Mouse (Mus musculus): Measurements from ENCODE around the gene Notch2. TPM values are rescaled to one million over a fixed set of nuclear protein-coding genes. Genes with fewer than 3 reads are reported as not detected.

Notch2 gene
- polyA plus RNA-seq, 1 experiment from 2014 or later: 35.4 TPM

DNA sequence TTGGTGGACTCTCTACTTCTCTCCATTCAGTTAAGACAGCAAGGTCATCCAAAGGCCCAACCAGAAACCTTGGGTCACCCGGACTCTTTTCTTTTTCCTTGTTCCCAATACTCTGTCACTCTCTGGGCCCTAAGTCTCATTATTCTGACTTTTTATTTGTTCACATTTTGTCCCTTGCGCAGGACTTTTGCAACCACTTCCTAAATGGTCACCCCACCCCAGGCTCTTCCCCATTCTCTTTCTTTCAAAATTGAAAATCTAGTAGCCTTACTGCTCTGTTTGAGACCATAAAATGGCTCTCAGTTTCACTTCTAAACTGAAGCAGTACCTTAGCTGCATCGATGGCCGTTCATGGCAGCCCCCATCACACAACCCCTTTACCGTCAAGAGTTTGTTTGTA lies 18.5 kb upstream of the Notch2 start:
- H3K36me3 ChIP-seq: no peaks in the 10 kb centered on the region
- H3K9me3 ChIP-seq: no peaks in the 10 kb centered on the region
- H3K4me3 ChIP-seq: no peak overlapping the region
- no peaks in the 10 kb centered on the region for H3K27me3 ChIP-seq
- 91% methylated on average over 5 of the region's 5 CpGs for WGBS
- H3K4me1 ChIP-seq: 0 out of 2 replicates have a peak, but pooled peaks cover 6% of the 10 kb centered on the region
- no peak overlapping the region for H3K27ac ChIP-seq
- H3K4me2 ChIP-seq: no peak overlapping the region
- H3K9ac ChIP-seq: no peak overlapping the region
- ATAC-seq (ENCODE audit: insufficient number of reproducible peaks, insufficient read depth, low FRiP score, low TSS enrichment, low read depth): no peak

DNA sequence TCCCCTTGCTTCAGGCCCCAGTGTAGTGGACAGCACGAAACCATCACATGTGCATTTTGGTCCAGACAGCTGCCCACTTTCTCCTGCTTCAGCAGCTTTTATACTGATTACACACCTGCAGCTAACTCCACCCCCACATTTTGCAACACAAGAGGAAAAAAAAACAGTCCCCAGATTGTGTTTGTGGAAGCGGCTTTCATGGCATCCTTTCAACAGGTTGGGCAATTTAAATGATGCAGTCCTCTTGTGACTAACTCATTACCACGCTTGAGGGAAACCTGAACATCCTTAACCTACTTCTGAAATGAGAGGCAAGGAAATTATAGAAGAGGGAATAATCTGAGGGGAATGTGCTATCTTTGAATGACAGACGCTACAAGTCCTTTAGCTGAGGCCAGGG lies 15.0 kb upstream of the Notch2 start:
- no peak overlapping the region for H3K4me2 ChIP-seq
- no peaks in the 10 kb centered on the region for H3K9me3 ChIP-seq
- H3K27me3 ChIP-seq: no peaks in the 10 kb centered on the region
- H3K27ac ChIP-seq: no peak overlapping the region
- ATAC-seq (ENCODE audit: insufficient number of reproducible peaks, insufficient read depth, low FRiP score, low TSS enrichment, low read depth): no peak
- H3K4me1 ChIP-seq: 0 out of 2 replicates have a peak, but pooled peaks cover under 1% of the 10 kb centered on the region
- WGBS: 72% methylated on average over 4 of the region's 4 CpGs
- no peak overlapping the region for H3K4me3 ChIP-seq
- no peak overlapping the region for H3K9ac ChIP-seq
- no peaks in the 10 kb centered on the region for H3K36me3 ChIP-seq

DNA sequence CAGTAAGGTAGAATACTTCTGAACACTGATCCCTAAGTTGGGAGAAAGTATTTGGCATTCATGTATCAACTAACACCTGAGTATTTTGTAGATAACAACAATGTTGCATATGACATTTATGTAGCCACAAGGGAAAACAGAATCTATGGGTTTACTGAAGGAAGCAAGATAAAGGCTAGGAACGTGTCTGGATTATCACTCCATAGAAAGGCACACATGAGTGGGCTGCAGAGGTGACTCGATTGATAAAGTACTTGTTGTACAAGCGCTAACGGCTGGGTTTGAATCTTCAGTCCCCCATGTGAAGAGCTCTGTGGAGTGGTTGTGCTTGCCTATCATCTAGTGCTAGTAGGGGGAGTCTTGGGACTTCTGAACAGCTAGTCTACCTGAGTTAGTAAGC lies 9.8 kb upstream of the Notch2 start:
- no peak for ATAC-seq (ENCODE audit: insufficient number of reproducible peaks, insufficient read depth, low FRiP score, low TSS enrichment, low read depth)
- Histone ChIP-seq H3K27me3 (no peaks in the 10 kb centered on the region), H3K4me2 (no peak overlapping the region), H3K9me3 (no peaks in the 10 kb centered on the region), H3K9ac (no peak overlapping the region), H3K4me3 (no peak overlapping the region), H3K27ac (no peak overlapping the region), H3K4me1 (no peaks in the 10 kb centered on the region), H3K36me3 (no peaks in the 10 kb centered on the region)
- WGBS: 86% methylated on average over 4 of the region's 4 CpGs

DNA sequence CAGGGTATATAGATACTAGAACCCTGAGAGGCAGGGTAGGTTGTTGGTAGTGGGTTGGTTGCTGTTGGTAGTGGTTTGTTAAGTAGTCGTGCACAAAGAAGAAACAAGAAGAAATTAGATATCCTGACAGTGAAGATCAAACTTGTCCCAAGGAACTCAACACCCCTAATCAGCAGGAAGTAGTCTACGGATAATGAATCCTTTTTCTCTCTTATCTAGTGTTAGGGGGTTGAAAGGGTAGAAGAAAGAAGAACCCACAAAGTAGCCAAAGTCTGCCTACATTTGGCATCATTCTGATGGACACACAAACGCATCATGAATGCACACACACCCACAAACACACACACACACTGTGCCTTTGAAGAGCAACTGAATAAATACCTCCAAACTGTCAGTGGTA lies 9.1 kb upstream of the Notch2 start:
- Histone ChIP-seq H3K9ac (no peak overlapping the region), H3K4me1 (no peaks in the 10 kb centered on the region), H3K4me3 (no peak overlapping the region), H3K27me3 (0 out of 2 replicates have a peak, but pooled peaks cover under 1% of the 10 kb centered on the region), H3K9me3 (no peaks in the 10 kb centered on the region), H3K27ac (no peak overlapping the region), H3K4me2 (no peak overlapping the region), H3K36me3 (no peaks in the 10 kb centered on the region)
- ATAC-seq (ENCODE audit: insufficient number of reproducible peaks, insufficient read depth, low FRiP score, low TSS enrichment, low read depth): no peak
- 59% methylated on average over 3 of the region's 3 CpGs for WGBS

DNA sequence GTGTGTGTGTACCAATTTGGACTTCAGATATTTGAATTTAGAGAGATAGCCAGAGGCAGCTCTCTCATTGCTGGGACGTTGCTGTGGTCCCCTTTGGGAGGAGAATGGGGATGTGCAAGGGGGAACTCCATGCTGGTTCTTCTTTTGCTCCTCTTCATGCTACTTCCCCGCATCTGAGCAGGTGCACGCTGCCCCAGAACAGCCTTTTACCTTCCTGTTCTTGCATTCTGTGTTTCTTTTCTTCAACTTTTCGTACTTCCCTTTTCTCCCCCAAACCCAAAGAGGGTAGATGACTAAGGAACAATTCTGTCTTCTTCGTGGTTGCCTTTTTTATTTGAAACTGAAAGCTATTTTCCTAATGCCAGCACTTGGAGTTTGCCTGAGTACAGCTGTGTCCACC lies 8.0 kb upstream of the Notch2 start:
- WGBS: 68% methylated on average over 5 of the region's 5 CpGs
- no peak overlapping the region for H3K27ac ChIP-seq

DNA sequence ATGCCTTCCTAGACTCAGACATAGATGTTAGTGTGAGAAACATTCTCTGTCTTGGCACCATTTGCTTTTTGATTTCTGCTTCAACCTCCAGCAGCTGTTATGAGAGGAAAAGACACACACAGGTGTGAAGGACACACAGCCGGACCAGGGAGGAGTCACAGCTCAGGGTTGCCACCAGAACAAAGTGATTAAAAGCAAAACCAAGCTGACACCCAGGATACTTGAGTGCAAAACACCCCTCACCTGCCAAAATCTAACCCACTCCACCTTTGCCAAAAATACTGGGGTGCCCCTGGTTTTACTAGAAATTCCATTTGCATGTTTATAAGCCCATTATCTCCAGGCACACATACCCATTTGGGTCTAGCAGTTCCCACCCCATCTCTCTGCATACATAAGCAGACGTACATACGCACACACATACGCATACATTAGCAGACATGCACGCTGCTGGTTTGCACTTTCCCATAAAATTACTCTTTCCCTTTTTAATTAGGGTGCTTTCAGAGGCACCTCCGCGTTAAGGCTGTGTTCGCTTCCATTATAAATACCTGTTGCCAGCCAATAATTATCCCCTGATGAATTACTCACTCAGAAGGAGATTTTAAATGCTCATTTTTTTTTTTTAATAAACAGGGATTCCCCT lies 7.2 kb upstream of the Notch2 start:
- H3K9me3 ChIP-seq: no peaks in the 10 kb centered on the region
- H3K4me3 ChIP-seq: no peak overlapping the region
- H3K4me1 ChIP-seq: no peaks in the 10 kb centered on the region
- 80% methylated on average over 8 of the region's 8 CpGs for WGBS
- no peak overlapping the region for H3K27ac ChIP-seq
- H3K4me2 ChIP-seq: no peak overlapping the region
- ATAC-seq (ENCODE audit: insufficient number of reproducible peaks, insufficient read depth, low FRiP score, low TSS enrichment, low read depth): no peak
- 0 out of 2 replicates have a peak, but pooled peaks cover 4% of the 10 kb centered on the region for H3K27me3 ChIP-seq
- no peaks in the 10 kb centered on the region for H3K36me3 ChIP-seq
- H3K9ac ChIP-seq: no peak overlapping the region

More for the DNA sequence above, 8.0 kb upstream of the Notch2 start:
- Histone ChIP-seq H3K4me3 (no peak overlapping the region), H3K4me1 (no peaks in the 10 kb centered on the region), H3K9me3 (no peaks in the 10 kb centered on the region), H3K9ac (no peak overlapping the region), H3K27me3 (0 out of 2 replicates have a peak, but pooled peaks cover 4% of the 10 kb centered on the region), H3K4me2 (no peak overlapping the region), H3K36me3 (no peaks in the 10 kb centered on the region)
- ATAC-seq (ENCODE audit: insufficient number of reproducible peaks, insufficient read depth, low FRiP score, low TSS enrichment, low read depth): no peak

DNA sequence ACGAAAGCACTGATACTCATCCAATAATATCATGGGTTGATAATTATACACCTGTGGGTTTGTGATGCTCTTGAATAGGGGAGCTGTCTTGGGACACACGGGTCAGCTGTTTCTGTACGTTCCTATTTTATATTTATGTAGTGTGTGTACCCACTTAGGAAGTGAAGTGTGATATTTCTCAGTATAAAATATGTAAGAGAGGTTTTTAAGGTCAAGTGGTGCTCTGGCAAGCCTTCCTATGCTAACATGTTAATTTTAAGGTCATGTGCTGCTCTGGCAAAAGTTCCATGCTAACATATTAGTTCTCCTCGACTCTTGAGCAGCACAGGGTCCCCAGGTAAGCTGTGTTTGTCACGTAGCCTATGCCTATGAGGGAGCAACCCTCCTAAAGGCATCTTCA lies 6.4 kb upstream of the Notch2 start:
- no peaks in the 10 kb centered on the region for H3K4me1 ChIP-seq
- H3K9ac ChIP-seq: no peak overlapping the region
- no peak overlapping the region for H3K4me3 ChIP-seq
- no peak overlapping the region for H3K27ac ChIP-seq
- 87% methylated on average over 5 of the region's 5 CpGs for WGBS
- no peak for ATAC-seq (ENCODE audit: insufficient number of reproducible peaks, insufficient read depth, low FRiP score, low TSS enrichment, low read depth)
- no peaks in the 10 kb centered on the region for H3K9me3 ChIP-seq
- H3K4me2 ChIP-seq: no peak overlapping the region
- H3K27me3 ChIP-seq: 0 out of 2 replicates have a peak, but pooled peaks cover 4% of the 10 kb centered on the region
- no peaks in the 10 kb centered on the region for H3K36me3 ChIP-seq

DNA sequence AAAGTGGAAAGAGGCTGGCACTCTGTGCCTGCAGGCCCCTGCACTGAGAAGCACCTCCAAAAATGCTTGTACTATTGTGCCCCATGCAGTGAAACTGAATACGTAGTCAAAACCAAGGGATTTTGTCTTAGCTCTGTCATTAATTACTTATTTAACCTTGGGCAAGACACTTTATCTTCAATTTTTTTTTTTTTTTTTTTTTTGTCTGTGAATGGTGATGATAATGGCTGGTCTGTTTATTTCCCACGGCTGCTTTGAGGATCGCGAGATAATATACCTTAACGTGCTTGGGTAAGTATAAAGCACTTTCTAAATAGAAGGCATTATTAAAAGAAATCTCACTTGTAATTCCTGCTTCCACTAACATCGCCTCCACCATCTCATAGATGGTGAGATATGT lies 5.2 kb upstream of the Notch2 start:
- Histone ChIP-seq H3K9ac (no peak overlapping the region), H3K27me3 (0 out of 2 replicates have a peak, but pooled peaks cover 4% of the 10 kb centered on the region), H3K4me1 (0 out of 2 replicates have a peak, but pooled peaks cover 3% of the 10 kb centered on the region), H3K4me2 (no peak overlapping the region), H3K27ac (no peak overlapping the region), H3K9me3 (no peaks in the 10 kb centered on the region), H3K4me3 (no peak overlapping the region), H3K36me3 (no peaks in the 10 kb centered on the region)
- ATAC-seq (ENCODE audit: insufficient number of reproducible peaks, insufficient read depth, low FRiP score, low TSS enrichment, low read depth): no peak
- 73% methylated on average over 6 of the region's 6 CpGs for WGBS

DNA sequence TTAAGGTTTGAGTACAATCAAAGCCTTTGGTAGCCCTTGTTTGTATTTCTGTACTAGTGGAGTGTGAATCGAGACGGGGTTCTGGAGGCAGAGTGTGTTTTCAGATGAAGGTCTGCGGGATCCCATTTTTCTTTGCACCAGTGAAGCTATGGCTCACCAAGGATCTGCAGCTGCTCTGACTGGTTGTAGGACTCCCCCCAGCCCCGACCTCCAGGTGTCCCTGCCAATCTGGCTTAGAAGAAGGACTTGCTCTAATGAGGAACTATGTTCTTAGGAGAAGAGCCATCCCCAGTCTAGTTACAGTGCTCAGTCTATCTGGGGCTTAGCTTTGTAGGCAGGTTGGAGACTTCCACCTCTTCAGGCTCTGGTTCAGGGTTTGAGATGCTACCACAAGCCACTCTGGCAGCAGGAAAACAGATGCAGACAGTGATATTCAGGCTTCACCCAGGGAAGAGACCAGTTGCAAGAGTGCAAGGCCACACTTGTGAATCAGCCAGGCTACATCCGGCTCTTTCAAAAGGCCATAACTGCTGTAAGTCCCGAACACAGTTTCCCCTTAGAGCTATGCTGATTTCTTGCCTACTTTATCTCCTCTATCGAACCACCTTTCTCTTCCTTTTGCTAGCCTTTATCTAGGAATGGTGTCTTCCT lies 4.0 kb upstream of the Notch2 start:
- Histone ChIP-seq H3K36me3 (no peaks in the 10 kb centered on the region), H3K4me3 (no peak overlapping the region), H3K9me3 (no peaks in the 10 kb centered on the region), H3K27me3 (0 out of 2 replicates have a peak, but pooled peaks cover 4% of the 10 kb centered on the region), H3K27ac (no peak overlapping the region), H3K4me2 (no peak overlapping the region), H3K9ac (no peak overlapping the region), H3K4me1 (0 out of 2 replicates have a peak, but pooled peaks cover 3% of the 10 kb centered on the region)
- no peak for ATAC-seq (ENCODE audit: insufficient number of reproducible peaks, insufficient read depth, low FRiP score, low TSS enrichment, low read depth)
- 64% methylated on average over 7 of the region's 7 CpGs for WGBS

DNA sequence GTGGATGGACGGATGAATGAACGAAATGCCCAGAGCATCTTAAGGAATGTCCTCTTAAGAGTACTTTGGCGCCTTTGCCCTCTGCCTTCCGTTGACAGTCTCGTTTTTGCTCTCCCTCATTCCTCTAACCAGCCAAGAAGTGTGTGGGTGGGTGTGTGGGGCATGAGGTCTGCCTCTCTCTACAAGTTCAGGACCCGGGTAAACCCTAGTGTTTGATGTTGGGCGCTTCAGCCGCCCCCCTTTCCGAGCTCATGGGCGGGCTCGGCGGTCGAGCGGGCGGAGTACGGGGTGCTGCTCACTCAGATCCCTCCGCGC lies 284 bp upstream of the Notch2 start:
- WGBS: 2% methylated on average over 18 of the region's 18 CpGs
- H3K4me2 ChIP-seq: peak overlapping the region; percentile 71
- H3K27me3 ChIP-seq: 0 out of 2 replicates have a peak, but pooled peaks cover 4% of the 10 kb centered on the region
- no peaks in the 10 kb centered on the region for H3K36me3 ChIP-seq
- H3K4me3 ChIP-seq: peak overlapping the region; percentile 87
- peak overlapping the region; percentile 71 for H3K9ac ChIP-seq
- H3K9me3 ChIP-seq: no peaks in the 10 kb centered on the region
- ATAC-seq (ENCODE audit: insufficient number of reproducible peaks, insufficient read depth, low FRiP score, low TSS enrichment, low read depth): no peak
- H3K27ac ChIP-seq: peak overlapping the region; percentile 99
- peaks cover 38% of the 10 kb centered on the region for H3K4me1 ChIP-seq

DNA sequence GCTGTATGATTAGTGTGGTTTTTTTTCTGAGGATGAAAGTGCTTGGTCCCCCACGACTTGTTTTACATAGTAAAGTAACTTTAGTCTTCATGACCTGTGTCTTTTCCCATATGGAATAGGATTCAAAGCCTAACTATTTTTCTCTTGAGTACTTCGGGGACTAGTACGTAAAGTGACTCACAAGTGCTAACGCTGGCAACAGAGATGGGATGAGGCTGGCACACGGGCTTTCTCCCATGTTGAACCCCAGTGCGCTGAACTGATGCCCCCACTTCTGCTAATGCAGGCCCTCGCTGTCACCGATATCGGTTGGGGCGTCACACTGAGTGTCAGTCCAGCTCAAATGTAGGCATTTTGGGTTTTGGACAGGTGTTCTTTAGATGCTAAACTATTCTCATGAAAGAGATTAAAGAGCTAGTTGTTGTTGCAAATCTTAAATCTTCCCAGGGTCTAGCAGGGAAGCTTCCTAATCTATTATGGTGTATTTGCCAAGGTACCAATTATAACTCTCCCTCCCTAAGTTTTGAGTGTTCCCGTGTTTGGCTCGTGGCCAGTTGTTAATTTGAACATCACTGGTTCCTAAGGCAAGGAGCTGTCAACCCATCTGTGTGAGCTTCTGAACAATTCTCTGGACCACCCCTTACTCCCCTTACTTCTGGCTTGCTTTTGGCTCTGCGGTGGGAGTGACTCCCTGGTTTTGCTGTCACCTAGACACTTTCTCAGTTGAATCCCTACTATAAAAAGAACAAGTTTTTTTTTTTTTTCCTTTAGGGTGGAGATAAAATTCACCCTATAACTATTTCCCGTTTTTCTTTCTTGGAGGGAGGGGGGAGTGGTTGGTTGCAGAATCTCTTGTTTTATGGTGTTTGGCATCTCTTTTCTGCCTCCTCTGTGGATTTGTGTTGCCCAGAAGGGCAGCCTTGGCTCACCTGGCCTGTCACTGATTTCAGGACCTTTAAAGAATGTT lies 2.2 kb downstream of the Notch2 start:
- Histone ChIP-seq H3K27me3 (no peaks in the 10 kb centered on the region), H3K4me3 (peak overlapping the region; percentile 87), H3K36me3 (no peaks in the 10 kb centered on the region), H3K4me1 (peaks cover 61% of the 10 kb centered on the region), H3K27ac (no peak overlapping the region), H3K9me3 (no peaks in the 10 kb centered on the region), H3K4me2 (peak overlapping the region; percentile 71), H3K9ac (peak overlapping the region; percentile 98)
- 56% methylated on average over 14 of the region's 14 CpGs for WGBS
- ATAC-seq (ENCODE audit: insufficient number of reproducible peaks, insufficient read depth, low FRiP score, low TSS enrichment, low read depth): no peak

Measured in embryonic facial prominence, embryonic 13.5 days (tissue).